Mouse (Mus musculus) neutrophil, adult 5-6 weeks (primary cell): ENCODE results near the gene BC030867. TPM values are rescaled to one million over a fixed set of nuclear protein-coding genes. Genes with fewer than 3 reads are reported as not detected.
"Not testable (repeated sequence)": the region's sequence is repeated elsewhere in the genome, so short reads cannot be mapped to it uniquely, and the experiment has no call there.

Experiments
- ATAC-seq: fragments of 151-379, 151-347 bp; 2 replicates; pipeline ENCODE4 v1.8.0; 2017; ENCODE audit warnings: mild to moderate bottlenecking, moderate TSS enrichment; ENCODE audit not compliant: insufficient number of reproducible peaks, poor library complexity, low FRiP score, severe bottlenecking; ENCODE audit errors: extremely low read depth
- total RNA-seq: library from RNA; stranded (forward); fragments of 200-1000 nt; gene quantifications from 2 replicates; pipeline ENCODE4 v1.2.3, GENCODE M21; 2017

The BC030867 gene
- total RNA-seq, 1 experiment from 2014 or later = not detected

DNA sequence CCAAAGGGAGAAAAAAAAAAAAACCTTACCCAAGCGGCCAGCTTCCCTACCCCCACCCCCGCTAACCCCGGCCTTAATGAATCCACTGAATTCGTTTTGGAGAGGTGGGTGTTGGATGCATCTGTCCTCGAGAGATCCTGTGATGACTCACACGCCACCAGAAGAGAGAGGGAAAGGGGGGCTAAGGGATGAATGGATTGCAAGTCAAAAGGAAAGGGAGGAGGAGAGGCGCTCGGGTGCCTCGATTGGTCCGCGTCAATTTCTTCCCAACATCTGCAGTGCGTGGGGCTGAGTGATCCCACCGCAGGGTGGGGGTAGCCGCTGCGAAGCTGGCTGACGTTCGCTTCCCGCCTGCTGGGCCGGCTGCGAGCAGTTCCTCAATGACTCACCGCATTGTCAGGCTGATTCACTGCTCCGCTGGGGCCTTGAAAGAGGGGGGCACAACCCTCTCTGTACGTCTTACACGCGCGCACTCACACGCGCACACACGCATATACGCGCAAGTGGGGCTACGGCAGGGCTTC, 3.7 kb upstream of the BC030867 start:
- peak; percentile 64 for ATAC-seq

DNA sequence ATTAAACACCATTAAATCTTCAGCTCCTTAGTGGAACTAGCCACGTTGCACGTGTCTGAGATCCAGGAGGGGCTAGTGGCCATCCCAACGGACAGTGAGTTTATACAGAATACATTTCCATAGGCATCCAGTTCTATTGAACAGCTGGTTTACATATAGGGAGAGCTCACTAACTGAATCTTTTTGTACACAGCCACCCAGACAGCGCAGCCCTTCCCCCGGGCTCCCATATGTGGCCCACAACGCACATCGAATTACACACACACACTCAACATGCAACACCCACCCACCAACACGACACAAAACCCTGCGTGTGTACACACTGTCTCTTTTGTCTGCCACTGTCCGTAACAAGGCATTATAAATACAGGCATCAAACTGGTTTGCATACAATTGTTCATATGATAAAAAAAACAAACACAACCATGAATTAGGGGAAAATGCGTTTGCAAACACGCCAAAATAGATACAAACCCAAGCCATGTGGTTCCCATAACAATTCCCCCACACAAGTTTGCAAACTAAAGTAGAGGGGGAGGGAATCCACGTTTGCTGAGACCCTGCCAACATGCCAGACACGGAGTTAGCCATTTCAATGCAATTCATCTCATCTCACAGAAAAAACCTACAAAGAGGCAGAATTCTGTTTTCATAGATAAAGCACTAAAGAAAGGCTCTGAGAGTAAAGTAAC, 3.0 kb upstream of the BC030867 start:
- ATAC-seq = no peak

DNA sequence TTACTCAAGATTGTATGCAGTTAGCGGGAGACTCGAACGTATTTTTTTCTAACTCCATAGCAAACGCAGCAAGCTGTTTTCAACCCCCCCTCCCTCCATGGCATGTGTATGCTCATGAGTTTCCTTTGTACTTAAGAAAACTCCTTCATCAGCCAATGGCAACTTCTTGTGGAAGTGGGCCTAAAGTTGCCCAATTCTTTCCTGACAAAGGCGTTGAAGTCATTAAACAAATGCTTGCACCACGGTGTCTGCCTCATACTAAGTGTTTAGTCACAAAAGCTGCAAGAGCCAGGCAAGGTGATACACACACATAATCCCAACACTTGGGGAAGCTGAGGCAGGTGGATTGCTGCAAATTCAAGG, 2.4 kb upstream of the BC030867 start:
- ATAC-seq = no peak

DNA sequence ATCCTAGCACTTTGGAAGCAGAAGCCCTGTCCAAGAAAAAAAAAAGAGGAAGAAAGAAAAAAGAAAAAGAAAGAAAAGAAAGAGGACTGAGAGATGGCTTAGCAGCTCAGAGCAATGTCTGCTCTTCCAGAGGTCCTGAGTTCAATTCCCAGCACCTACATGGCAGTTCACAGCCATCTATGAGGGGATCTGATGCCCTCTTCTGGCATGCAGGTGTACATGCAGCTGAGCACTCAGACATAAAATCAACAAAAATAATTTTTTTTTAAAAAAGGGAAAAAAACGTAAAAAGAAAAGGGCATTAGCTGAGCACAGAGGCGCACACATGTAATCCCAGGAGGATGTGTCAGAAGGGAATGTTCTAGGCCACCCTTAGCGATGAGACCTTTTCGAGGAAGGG, 1.8 kb upstream of the BC030867 start:
- no peak for ATAC-seq

DNA sequence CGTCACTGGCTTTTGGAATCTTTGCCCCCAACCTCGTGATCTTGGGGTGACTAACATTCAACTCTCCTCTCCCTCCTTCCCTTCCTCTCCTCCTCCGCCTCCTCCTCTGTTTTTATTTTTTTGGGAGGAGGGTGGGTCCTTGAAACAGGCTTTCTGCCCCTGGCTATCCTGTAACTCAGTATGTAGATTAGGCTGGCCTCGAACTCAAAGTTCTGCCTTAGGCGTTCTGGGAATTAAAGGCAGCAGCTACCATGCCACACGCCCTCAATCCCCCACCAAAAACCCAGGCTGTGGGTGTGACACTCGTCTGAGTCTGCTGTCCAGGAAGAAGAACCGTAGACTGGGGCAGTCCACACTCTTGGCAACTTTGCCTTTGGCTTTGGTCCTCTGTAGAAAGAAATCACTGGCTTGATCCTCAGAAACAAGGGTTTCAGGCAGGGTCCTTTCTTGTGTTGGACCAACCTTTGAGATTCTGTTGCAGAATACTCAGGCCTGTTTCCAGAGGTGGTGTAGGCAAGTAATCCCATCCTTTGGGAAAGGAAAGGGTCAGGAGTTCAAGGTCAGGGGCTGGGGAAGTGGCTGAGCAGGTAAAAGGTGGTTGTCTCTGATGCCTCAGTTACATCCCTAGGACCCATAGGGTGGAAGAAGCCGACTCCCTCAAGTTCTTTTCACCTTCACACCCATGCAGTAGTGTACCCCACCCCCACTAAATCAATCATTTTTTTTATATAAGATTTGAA, 839 bp downstream of the BC030867 start:
- no peak for ATAC-seq

DNA sequence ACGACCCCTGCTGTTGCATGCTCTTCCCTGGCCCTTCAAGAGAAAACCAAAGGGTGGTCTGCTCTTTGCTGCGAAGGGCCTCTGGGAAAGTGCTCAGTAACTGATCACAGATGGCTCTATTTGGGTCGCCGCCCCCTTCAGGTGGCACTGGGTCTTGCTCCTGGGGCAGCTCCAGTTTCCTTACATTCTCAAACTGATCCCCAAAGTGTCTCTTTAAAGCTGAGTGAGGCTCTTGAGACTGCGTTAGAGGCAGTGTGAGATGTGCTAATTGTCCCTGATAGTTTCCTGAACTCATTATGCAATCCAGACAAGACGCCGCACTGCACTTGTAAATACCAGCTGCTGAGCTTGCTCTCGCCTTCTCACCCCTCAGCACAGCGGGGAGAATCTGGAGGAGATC, 8.8 kb downstream of the BC030867 start:
- no peak for ATAC-seq

DNA sequence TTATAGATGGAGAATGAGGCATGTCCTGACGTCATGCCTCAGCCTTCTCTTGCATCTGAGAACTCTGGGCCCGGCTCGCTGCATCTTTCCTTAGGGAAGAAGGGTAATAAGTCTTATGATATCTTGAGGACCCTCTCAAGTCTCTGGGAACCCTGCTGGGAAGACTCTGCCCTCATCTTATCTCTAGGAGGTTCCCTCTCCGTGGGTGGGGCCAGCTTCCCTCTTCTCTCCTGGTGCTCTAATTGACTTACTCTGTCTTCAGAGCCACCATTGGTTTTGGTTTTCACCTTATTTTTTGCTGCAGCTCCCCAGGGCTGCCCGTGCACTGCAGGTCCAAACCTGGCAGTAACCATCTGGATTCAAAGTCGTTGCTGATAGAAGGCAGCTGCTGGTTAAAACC, 9.4 kb downstream of the BC030867 start:
- no peak for ATAC-seq

DNA sequence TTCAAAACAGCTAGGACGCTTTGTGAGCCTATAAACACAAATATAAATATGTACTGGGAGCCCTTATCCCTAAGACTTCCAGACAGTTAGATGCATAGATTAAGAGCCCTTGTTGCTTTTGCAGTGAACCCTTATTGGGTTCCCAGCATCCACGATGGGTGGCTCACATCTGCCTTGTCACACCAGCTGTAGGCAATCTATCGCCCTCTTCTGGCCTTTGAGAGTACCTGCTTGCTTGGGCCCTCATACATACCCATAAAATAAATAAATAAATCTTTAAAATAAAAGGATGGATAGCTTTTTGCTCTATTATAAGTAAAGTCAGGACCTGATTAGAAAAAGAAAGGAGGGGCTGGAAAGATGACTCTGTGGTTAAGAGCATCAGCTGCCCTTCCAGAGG, 9.8 kb downstream of the BC030867 start:
- ATAC-seq = no peak

DNA sequence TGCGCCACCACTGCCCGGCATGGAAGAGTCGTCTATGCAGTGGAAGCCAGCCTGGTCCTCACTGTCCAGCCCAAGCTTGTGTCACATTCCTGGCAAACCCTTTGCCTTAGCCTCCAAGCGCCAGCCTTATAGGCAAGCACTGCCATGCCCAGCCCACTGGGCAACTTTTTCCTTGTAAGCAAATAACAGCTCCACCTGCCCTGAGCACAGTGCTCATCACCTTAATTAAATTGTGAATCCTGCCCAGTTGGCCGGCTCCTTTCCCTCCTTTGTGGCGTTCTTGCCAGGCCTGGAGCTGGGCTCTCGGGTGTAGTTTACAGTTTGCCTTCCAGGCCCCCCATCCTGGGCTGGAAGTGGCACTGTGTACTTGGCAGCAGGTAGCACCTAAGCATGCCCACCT, 14.5 kb downstream of the BC030867 start:
- no peak for ATAC-seq

DNA sequence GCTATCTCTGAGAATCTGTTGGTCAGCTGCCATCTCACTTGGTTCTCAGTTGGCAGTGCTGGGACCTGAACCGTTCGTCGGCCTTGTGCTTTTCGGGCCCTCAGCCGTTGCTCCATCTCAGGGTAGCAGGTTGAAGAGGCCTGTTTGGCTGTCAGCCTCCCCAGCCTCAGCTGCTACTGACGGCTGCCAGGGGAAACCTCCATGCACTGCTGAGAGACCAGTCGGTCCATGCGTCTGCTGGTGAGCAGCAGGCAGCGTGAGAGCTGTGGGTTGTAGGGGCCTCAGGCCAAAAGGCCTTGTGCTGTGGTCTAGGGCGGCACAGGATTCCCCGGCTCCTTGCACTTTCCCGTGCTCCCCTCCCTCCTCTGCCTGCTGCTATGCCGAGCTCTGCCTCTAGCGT, 17.1 kb downstream of the BC030867 start:
- no peak for ATAC-seq

DNA sequence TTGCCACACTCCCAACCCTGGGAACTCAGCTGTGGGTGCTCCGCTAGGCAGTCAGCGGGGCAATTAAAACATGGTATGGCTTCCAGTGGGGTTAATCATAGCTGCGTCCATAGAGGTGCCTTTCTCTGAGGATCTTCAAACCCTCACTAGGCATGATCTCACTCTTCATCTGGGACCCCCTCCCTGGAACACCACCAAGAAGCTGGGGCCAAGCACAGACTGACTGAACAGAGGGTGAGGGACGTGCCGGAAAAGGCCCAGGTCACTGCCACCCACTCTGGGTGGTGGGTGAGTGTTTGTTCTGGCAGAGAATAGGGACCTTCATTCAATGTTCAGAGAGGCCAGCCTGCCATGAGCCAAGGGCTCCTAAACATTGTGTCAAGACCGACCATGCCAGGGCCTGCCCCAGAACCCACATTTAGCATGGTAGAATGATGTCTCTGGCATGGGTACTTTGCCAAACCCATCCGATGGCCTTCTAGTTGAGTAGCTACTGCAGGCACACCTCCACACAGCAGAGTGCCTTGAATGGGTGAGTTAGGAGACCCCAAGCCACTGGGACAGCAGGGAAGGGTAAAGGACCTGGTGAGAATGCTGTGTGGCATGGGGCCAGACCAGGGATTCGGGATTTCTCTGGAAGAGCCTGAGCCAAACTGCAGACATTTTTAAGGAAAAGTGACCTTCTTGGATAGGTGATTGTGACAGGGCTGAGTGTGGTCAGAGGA, 18.1 kb downstream of the BC030867 start:
- ATAC-seq = no peak

DNA sequence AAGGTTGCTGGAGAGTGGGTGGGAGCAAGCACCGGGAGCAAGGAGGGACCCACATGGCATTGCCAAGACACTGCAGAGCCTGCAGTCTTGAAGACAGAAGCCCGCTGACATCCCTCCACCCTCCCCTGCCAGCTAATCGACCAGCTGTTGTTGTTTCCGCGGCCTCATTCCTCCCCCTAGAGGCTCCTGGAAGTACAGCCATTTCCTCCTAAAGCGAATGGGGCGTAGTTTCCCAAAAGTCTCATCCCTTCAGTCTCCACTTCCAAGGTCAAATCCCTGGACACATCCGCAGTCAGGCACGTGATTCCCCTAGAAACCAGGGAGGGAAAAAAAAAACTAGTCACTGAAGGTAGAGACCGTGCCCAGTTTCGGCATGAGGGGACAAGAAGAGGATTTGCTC, 18.8 kb downstream of the BC030867 start:
- ATAC-seq = peak; percentile 55

DNA sequence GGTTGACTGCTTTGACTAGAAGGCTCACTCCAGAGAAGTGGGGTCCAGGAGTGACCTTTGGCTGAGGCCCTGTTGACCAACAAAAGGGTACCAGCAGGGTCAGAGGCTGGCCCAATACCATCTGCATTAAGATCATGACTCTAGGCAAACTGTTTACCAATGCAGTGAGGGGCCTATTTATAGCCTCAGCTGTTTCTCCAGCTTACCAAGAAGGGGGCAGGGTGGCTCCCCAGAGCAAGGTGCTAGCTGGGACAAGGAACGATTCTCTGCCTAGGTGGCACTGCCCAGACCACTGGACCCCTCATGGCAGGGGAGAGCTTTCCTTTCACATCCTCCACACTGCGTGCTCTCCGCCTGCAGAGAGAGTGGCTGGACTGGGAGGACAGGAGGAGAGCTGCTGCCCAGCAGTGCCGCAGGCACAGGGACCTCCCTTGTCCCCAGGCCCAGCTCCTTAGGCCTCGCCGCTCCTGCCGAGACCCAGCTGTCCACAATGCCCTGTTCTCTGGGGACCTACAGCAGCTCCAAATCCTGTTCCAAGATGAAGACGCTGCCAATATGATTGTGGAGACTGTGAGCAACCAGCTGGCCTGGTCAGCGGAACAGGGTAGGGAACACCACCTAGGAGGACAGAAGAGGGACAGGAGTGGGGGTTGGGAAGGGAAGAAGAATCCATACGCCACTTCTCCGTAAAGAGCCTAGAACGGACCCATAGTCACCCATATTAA, 20.0 kb downstream of the BC030867 start, which contains the start of gene Asb16:
Asb16 (plus strand) TSS at position 224 of the 725 bp plus-strand sequence.
- no peak for ATAC-seq

DNA sequence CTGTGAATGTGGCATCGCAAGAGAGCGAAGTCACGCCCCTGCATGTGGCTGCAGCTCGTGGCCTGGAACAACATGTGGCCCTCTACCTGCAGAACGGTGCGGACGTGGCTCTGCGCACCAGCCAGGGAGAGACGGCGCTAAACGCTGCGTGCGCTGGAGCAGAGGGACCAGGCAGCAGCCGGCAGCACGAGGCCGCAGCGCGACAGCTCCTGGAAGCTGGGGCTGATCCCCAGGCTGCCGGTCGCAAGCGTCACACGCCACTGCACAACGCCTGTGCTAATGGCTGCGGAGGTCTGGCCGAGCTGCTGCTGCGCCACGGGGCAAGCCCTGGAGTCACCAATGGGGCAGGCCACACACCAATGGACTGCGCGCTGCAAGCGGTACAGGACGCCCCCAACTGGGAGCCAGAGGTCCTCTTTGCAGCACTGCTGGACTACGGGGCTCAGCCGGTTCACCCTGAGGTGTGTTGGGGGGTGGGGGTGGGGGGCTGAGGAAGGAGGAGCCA, 27.8 kb downstream of the BC030867 start:
- ATAC-seq = no peak

DNA sequence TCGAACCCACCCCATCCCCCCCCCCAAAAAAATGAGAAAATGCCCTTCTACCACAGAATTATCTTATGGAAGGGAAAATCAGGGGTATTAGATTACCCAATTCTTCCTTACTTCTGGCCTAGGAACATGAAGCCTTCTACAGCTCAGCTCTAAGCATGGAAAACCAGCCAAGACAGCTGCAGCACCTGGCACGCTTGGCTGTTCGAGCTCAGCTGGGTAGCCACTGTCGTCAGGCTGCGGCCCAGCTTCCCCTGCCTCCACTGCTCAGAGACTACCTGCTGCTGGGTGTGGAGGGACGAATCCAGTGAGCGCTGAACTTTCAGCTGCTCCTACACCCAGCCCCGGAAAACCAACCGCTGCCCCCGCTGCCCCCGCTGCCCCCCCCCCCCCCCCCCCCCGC, 29.1 kb downstream of the BC030867 start:
- no peak for ATAC-seq

DNA sequence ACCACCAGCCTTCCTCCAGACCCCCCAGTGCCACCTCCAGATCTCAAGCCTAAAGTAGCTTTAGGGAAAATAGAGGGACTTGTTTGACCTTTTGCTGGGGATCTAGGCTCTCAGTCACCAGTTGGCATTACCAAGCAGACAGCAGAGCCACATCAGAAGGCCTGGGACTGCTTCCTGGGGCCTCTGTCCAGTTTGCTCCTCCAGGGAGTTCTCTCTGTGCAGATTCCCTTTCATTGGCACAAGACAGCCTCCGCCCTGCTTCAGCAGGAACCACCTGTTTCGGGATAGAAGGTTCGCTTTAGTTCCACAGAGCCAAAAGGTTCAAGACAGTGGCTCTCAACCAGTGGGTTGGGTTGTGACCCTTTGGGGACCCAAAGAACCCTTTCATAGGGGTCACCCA, 30.9 kb downstream of the BC030867 start:
- no peak for ATAC-seq

DNA sequence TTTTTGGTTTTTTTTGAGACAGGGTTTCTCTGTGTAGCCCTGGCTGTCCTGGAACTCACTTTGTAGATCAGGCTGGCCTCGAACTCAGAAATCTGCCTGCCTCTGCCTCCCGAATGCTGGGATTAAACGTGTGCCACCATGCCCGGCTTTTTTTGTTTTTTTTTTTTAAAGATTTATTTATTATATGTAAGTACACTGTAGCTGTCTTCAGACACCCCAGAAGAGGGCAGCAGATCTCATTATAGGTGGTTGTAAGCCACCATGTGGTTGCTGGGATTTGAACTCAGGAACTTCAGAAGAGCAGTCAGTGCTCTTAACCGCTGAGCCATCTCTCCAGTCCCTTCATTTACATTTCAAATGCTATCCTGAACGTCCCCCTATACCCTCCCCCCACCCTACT, 31.6 kb downstream of the BC030867 start:
- not testable (repeated sequence) for ATAC-seq

DNA sequence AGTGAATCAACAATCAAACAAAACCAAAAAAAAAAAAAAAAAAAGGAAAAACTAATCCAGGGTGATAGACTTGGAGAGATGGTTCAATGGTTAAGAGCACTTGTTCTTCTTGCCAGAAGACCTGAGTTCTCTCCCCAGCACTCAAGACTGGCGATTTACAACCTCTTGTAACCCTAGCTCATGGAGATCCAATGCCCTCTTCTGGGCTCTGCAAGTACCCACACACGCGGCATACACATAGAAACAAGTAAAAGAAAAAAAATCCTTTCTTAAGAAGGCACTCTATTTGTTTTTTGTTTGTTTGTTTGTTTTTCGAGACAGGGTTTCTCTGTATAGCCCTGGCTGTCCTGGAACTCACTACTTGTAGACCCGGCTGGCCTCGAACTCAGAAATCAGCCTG, 35.2 kb downstream of the BC030867 start:
- no peak for ATAC-seq

DNA sequence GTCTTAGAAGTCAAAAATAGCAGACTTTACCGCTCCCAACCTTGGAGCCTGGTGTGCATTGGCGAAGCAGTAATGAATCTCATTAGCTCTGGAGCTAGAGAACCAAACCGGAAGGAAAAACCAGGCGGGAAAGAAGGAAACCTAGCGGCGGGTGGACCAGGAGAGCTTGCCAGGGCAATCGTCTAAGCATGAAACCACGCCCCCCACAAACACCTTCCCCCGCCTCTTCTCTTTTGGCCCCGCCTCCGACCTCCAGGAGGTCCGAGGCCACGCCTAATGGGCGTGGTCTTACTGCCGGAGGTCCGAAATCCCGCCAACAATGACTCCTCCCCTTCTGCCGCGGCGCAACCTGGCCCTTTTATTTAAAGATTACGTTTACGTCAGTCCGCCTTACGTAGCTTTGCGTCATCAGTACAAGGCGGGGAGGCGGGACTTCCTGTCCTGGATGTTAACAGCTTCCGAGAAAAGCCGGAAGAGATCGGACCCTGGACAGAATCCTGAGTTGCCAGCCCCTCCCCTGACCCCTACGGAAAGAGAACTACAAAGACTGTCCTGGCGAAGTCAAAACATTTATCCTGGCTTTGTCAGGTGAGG, 35.9 kb downstream of the BC030867 start, which contains the start of gene Tmub2:
Tmub2 (plus strand) TSS at position 431 of the 594 bp plus-strand sequence.
- ATAC-seq = peak; percentile 95
